Mouse (Mus musculus): ENCODE data around the gene Gm20481.
"Not testable (repeated sequence)": the region's sequence is repeated elsewhere in the genome, so short reads cannot be mapped to it uniquely, and the experiment has no call there.

Gene Gm20481

DNA sequence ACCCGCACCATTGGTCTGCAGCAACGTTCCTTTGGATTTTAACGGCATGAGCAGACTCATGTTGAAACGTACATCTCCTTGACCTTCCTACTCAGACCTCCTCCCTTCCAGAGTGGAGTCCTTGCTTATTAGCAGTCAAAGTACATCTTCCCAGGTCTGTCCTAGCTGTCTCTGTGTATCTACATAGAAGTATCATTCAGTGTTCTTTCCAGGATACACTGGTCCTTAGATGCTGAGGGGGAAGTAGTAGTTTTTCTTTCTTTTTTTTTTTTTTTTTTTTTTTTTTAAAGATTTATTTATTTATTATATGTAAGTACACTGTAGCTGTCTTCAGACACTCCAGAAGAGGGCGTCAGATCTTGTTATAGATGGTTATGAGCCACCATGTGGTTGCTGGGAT is 36.2 kb downstream of the Gm20481 start:
- DNase-seq = not testable (repeated sequence)

DNA sequence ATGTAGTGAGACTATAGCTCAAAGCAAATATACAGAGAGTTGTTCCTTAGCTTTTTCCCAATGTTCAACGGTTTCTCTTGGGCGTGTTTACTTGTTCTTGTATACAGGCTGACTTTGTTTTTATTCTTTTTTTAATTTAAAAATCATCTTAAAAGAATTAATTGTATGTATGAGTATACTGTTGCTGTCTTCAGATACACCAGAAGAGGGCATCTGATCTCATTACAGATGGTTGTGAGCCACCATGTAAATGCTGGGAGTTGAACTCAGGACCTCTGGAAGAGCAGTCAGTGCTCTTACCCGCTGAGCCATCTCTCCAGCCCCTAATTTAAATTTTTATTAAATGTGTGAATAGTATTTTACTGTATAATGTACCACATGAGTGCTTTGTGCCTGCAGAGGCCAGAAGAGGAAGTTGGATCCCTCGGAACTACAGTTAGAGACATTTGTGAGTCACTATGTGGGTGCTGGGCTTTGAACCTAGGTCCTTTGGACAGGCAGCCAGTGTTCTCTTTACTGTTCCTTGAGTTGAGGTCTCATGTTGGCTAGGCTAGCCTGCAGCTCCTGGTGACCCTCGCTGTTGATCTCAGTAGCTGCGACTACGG is 37.8 kb downstream of the Gm20481 start:
- no peak for DNase-seq

DNA sequence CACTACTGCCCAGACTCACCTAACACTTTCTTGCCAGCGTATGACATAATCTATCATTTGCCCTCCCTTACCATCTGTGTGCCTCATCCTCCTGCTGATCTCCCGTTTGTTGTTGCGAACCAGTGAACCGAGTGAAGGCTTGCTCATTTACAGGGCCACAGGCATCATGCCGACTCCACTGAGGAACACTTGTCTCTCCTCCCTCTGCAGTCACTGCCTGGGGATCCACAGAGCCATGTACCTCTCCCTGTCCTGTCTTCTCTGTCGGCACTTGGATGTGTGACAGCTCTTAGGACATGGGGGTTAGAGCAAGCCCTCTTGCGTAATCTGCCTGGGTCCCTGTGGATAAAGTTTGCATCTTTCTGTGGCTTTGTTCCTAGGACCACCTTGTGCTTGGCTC is 39.9 kb downstream of the Gm20481 start:
- DNase-seq = no peak

GRCm38 (mm10) chr17:35011440-35011839 is 41.7 kb downstream of the Gm20481 start:
- no peak for DNase-seq

DNA sequence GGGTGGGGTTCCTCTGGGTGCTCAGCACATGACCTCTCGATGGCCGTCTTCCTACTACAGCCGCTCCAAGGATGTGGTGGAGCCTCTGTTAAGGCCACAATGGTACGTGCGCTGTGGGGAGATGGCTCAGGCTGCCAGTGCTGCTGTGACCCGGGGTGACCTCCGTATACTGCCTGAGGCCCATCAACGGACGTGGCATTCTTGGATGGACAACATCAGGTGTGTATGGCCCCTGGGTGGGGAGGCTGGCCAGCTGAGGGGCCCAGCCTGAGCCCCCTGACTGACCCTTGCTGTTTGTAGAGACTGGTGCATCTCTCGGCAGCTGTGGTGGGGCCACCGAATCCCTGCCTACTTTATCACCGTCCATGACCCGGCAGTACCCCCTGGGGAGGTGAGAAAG is 42.7 kb downstream of the Gm20481 start:
- no peak for DNase-seq

DNA sequence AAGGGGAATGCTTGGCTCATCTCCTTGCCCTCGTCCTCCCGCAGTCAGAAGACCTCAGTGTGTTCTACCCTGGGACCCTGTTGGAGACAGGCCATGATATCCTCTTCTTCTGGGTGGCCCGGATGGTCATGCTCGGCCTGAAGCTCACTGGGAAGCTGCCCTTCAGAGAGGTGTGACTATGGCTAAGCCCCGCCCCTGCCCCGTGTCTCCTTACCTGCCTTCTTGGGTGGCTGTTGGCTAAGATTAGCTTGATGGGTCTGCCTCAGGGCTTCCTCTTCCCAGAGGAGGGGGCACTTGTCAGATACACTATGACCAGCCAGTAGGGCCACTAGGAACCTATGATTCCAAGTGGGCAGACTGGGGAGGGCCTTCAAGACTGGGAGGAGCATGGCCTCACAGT is 43.5 kb downstream of the Gm20481 start:
- DNase-seq = no peak

- no peak for DNase-seq
These were observed 45.6 kb downstream of the Gm20481 start for GRCm38 (mm10) chr17:35015296-35015695.

- DNase-seq = peak in 1 of 2 experiments; percentile 33
These were observed 46.7 kb downstream of the Gm20481 start, which contains the start of gene Vwa7 for GRCm38 (mm10) chr17:35016376-35016775. Vwa7 (plus strand) TSS chr17:35016579.

- no peak for DNase-seq
These were observed 47.3 kb downstream of the Gm20481 start for GRCm38 (mm10) chr17:35016791-35017705.

GRCm38 (mm10) chr17:35017706-35018030 is 48.0 kb downstream of the Gm20481 start:
- no peak for DNase-seq

DNA sequence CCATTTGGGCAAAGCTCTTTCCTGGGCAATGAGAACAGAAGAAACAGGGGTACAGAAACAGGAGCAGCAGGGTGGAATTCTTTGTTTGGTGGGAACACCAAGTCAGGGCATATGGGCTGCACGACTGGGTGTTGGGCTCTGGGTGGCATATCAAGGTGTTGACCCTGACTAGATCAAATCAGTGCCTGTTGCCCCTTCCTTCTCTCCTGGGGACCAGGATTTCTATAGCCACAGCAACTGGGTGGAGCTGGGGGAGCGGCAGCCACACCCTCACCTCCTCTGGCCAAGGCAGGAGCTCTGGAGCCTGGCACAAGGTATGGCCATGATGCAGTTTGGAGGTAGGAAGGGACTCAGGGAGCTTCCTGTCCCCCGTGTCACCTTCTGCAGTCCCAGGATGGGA is 48.5 kb downstream of the Gm20481 start:
- DNase-seq = no peak

DNA sequence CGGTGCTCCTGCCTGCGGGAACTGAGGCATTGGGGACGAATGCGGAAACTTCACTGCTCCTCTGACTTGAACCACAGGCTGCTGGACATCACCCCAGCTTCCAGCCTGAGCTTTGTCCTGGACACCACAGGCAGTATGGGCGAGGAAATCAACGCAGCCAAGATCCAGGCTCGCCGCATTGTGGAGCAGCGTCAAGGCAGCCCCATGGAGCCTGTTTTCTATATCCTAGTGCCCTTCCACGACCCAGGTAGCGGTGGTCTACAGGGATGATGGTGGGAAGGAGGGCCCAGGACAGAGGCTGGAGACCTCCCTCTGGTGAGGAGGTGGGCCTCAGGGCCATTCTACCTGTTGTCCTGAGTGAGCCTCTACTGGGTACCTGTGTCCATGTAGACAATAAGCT is 50.2 kb downstream of the Gm20481 start:
- DNase-seq = no peak

DNA sequence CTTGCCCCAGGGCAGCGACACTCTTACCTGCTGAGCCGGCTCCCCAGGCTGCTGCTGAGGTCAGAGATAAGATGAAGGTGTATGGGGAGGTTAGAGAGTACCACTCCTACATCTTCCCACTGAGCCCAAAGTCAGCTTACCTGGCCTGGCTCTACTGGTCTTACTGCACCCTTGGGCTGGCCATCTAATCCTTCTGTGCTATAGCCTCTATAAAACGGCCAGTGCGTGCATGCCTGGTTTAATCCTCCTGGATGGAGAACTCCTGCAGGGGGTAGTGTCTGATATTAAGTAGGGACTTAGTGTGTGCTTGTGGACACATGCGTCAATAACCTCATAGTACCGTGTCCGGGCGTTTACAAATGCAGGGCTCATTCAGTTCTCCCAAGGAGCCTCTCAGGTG is 50.8 kb downstream of the Gm20481 start:
- DNase-seq = no peak

- DNase-seq = peak; percentile 85 to 88
These were observed 51.6 kb downstream of the Gm20481 start for GRCm38 (mm10) chr17:35021163-35021808.

Measured in lung, adult 18-20 months (tissue).